Mouse (Mus musculus): Measurements from ENCODE around the gene Snx22. TPM values are rescaled to one million over a fixed set of nuclear protein-coding genes. Genes with fewer than 3 reads are reported as not detected.

The Snx22 gene
- polyA plus RNA-seq, 1 experiment from 2014 or later, result 8.9 TPM

DNA sequence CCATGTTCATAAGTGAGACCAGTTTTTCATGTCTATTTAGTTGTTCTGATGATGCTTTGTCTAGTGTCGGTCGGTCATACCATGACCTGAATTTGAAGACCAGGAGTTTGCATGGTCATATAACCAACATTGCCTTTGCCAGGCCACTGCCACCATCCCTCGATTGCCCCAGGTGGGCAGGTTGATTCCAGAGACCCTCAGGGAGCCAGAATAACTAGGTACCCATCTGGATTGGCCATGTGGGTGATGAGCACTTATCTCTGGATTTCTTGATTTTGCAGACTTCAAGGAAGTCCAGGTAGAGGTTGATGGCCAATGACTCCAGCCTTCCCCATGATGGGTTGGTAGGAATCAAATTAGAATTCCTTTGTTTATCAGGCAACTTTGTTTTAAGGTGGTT, 26.3 kb downstream of the Snx22 start:
- H3K4me3 ChIP-seq (ENCODE audit: low read depth, low read length), result no peak overlapping the region
- WGBS, result 98% methylated on average over 3 of the region's 3 CpGs
- H3K9me3 ChIP-seq (ENCODE audit: control insufficient read depth, low read length), result no peaks in the 10 kb centered on the region
- no peaks in the 10 kb centered on the region for H3K27me3 ChIP-seq (ENCODE audit: control insufficient read depth, insufficient read depth, low read length)
- H3K27ac ChIP-seq (ENCODE audit: low read depth, low read length), result no peak overlapping the region
- no peaks in the 10 kb centered on the region for H3K4me1 ChIP-seq (ENCODE audit: control insufficient read depth, insufficient read depth, low read length)
- no peak overlapping the region for H3K4me2 ChIP-seq (ENCODE audit: low read depth, low read length)
- 0 out of 2 replicates have a peak, but pooled peaks cover 11% of the 10 kb centered on the region for H3K36me3 ChIP-seq (ENCODE audit: control insufficient read depth, insufficient read depth, low read length)
- H3K9ac ChIP-seq (replicated peaks; ENCODE audit: low read depth, low read length), result no peak overlapping the region
- ATAC-seq (ENCODE audit: low read depth), result no peak

DNA sequence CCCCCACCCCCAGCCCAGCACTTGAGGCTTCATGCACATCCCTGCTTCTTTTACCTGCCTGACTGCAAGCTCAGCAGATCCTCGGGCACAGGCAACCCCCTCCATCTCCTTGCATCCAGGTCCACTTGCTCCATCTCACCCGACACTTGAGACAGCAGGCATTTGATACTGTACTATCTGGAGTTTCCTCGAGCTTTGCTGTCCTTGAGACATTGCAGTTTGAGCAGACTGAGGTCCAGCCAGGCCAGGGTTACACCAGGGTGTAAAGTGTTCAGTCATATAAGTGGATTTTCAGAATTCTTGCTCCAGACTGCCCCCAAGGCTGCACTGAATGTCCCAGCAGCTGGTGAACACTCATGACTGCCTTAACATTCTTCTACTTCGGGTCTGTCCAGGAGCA, 27.2 kb downstream of the Snx22 start:
- H3K36me3 ChIP-seq (ENCODE audit: control insufficient read depth, insufficient read depth, low read length), result 0 out of 2 replicates have a peak, but pooled peaks cover 11% of the 10 kb centered on the region
- no peak overlapping the region for H3K4me2 ChIP-seq (ENCODE audit: low read depth, low read length)
- no peak overlapping the region for H3K27ac ChIP-seq (ENCODE audit: low read depth, low read length)
- H3K4me3 ChIP-seq (ENCODE audit: low read depth, low read length), result no peak overlapping the region
- ATAC-seq (ENCODE audit: low read depth), result no peak
- H3K9ac ChIP-seq (replicated peaks; ENCODE audit: low read depth, low read length), result no peak overlapping the region
- H3K4me1 ChIP-seq (ENCODE audit: control insufficient read depth, insufficient read depth, low read length), result no peaks in the 10 kb centered on the region
- WGBS, result 91% methylated on average over 4 of the region's 4 CpGs
- H3K27me3 ChIP-seq (ENCODE audit: control insufficient read depth, insufficient read depth, low read length), result no peaks in the 10 kb centered on the region
- no peaks in the 10 kb centered on the region for H3K9me3 ChIP-seq (ENCODE audit: control insufficient read depth, low read length)

DNA sequence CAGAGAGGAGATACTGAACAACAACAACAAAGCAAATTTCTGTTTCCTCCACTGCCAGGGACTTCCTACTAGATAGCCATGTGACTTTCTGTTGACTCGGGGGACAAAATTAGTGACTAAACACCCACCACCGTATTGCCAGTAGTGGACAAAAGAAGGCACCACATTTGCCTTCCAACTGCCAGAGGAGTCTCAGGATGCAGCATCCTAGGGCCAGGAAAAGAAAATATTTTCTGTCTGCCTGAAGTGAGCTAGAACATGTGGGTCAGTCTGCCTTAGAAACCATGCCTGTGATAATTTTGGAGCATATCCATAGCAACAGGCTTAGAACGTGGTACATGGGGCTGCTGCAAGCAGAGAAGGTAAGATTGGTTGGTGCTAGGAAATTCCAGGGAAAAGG, 28.7 kb downstream of the Snx22 start:
- Histone ChIP-seq H3K4me1 (ENCODE audit: control insufficient read depth, insufficient read depth, low read length) (no peaks in the 10 kb centered on the region), H3K36me3 (ENCODE audit: control insufficient read depth, insufficient read depth, low read length) (0 out of 2 replicates have a peak, but pooled peaks cover 11% of the 10 kb centered on the region), H3K9me3 (ENCODE audit: control insufficient read depth, low read length) (no peaks in the 10 kb centered on the region), H3K4me2 (ENCODE audit: low read depth, low read length) (no peak overlapping the region), H3K9ac (replicated peaks; ENCODE audit: low read depth, low read length) (no peak overlapping the region), H3K27ac (ENCODE audit: low read depth, low read length) (no peak overlapping the region), H3K4me3 (ENCODE audit: low read depth, low read length) (no peak overlapping the region), H3K27me3 (ENCODE audit: control insufficient read depth, insufficient read depth, low read length) (no peaks in the 10 kb centered on the region)
- 84% methylated on average over 3 of the region's 3 CpGs for WGBS
- ATAC-seq (ENCODE audit: low read depth), result no peak

DNA sequence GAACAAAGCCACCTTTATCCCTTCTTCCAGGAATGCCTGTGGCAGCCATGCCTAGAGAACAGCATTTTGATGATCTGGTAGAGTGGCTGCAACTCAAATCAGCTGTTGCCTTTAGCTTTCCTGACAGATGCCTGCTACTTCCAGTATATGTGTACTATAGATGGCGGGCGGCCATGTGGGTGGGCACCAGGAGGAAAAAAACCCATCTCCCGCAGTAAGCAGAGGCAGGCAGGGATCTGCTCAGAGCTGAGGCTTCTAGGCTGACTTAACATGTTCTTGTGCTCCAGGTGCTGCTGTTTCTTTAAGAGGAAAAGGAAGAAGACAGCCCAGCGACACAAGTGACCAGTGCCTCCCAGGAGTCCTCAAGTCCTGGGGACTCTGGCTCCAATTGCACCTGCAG, 30.2 kb downstream of the Snx22 start:
- ATAC-seq (ENCODE audit: low read depth), result no peak
- H3K9me3 ChIP-seq (ENCODE audit: control insufficient read depth, low read length), result no peaks in the 10 kb centered on the region

GRCm38 (mm10) chr9:66038581-66038980, 30.9 kb downstream of the Snx22 start:
- H3K36me3 ChIP-seq (ENCODE audit: control insufficient read depth, insufficient read depth, low read length), result 0 out of 2 replicates have a peak, but pooled peaks cover 11% of the 10 kb centered on the region
- no peak overlapping the region for H3K4me2 ChIP-seq (ENCODE audit: low read depth, low read length)
- H3K27me3 ChIP-seq (ENCODE audit: control insufficient read depth, insufficient read depth, low read length), result no peaks in the 10 kb centered on the region
- no peaks in the 10 kb centered on the region for H3K9me3 ChIP-seq (ENCODE audit: control insufficient read depth, low read length)
- H3K4me1 ChIP-seq (ENCODE audit: control insufficient read depth, insufficient read depth, low read length), result no peaks in the 10 kb centered on the region
- 92% methylated on average over 4 of the region's 4 CpGs for WGBS
- no peak overlapping the region for H3K9ac ChIP-seq (replicated peaks; ENCODE audit: low read depth, low read length)
- no peak overlapping the region for H3K4me3 ChIP-seq (ENCODE audit: low read depth, low read length)
- no peak overlapping the region for H3K27ac ChIP-seq (ENCODE audit: low read depth, low read length)
- no peak for ATAC-seq (ENCODE audit: low read depth)

More for the DNA sequence above, 30.2 kb downstream of the Snx22 start:
- H3K36me3 ChIP-seq (ENCODE audit: control insufficient read depth, insufficient read depth, low read length), result 0 out of 2 replicates have a peak, but pooled peaks cover 11% of the 10 kb centered on the region
- no peak overlapping the region for H3K27ac ChIP-seq (ENCODE audit: low read depth, low read length)
- no peak overlapping the region for H3K9ac ChIP-seq (replicated peaks; ENCODE audit: low read depth, low read length)
- H3K27me3 ChIP-seq (ENCODE audit: control insufficient read depth, insufficient read depth, low read length), result no peaks in the 10 kb centered on the region
- no peak overlapping the region for H3K4me2 ChIP-seq (ENCODE audit: low read depth, low read length)
- 84% methylated on average over 4 of the region's 4 CpGs for WGBS
- H3K4me3 ChIP-seq (ENCODE audit: low read depth, low read length), result no peak overlapping the region
- no peaks in the 10 kb centered on the region for H3K4me1 ChIP-seq (ENCODE audit: control insufficient read depth, insufficient read depth, low read length)

- ATAC-seq (ENCODE audit: low read depth), result no peak
- H3K27ac ChIP-seq (ENCODE audit: low read depth, low read length), result no peak overlapping the region
- H3K27me3 ChIP-seq (ENCODE audit: control insufficient read depth, insufficient read depth, low read length), result no peaks in the 10 kb centered on the region
- no peak overlapping the region for H3K4me2 ChIP-seq (ENCODE audit: low read depth, low read length)
- 0 out of 2 replicates have a peak, but pooled peaks cover 11% of the 10 kb centered on the region for H3K36me3 ChIP-seq (ENCODE audit: control insufficient read depth, insufficient read depth, low read length)
- H3K9ac ChIP-seq (replicated peaks; ENCODE audit: low read depth, low read length), result no peak overlapping the region
- no peaks in the 10 kb centered on the region for H3K9me3 ChIP-seq (ENCODE audit: control insufficient read depth, low read length)
- 92% methylated on average over 4 of the region's 4 CpGs for WGBS
- H3K4me3 ChIP-seq (ENCODE audit: low read depth, low read length), result no peak overlapping the region
- H3K4me1 ChIP-seq (ENCODE audit: control insufficient read depth, insufficient read depth, low read length), result no peaks in the 10 kb centered on the region
These were observed 31.4 kb downstream of the Snx22 start for GRCm38 (mm10) chr9:66038082-66038481.

DNA sequence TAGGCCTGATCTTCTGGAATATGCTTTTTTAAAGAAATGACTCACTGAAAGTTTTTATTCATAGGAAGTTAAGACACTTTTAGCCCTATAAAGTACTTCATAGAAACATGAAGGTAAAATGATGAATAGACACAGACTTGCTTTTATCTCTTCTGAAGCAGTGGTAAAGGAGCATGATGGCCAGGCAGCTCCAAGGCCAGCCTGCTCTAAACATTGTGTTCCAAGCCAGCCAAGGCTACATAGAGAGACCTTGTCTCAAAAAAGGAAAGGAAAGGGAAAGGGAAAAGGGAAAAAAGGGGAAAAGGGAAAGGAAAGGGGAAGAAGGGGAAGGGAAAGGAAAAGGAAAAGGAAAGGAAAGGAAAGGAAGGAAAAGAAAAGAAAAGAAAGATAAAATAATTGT, 48.9 kb downstream of the Snx22 start:
- no peaks in the 10 kb centered on the region for H3K36me3 ChIP-seq (ENCODE audit: control insufficient read depth, insufficient read depth, low read length)
- ATAC-seq (ENCODE audit: low read depth), result no peak
- H3K27ac ChIP-seq (ENCODE audit: low read depth, low read length), result no peak overlapping the region
- H3K4me3 ChIP-seq (ENCODE audit: low read depth, low read length), result no peak overlapping the region
- no peak overlapping the region for H3K9ac ChIP-seq (replicated peaks; ENCODE audit: low read depth, low read length)
- H3K9me3 ChIP-seq (ENCODE audit: control insufficient read depth, low read length), result no peaks in the 10 kb centered on the region
- no peaks in the 10 kb centered on the region for H3K27me3 ChIP-seq (ENCODE audit: control insufficient read depth, insufficient read depth, low read length)
- H3K4me2 ChIP-seq (ENCODE audit: low read depth, low read length), result no peak overlapping the region
- no peaks in the 10 kb centered on the region for H3K4me1 ChIP-seq (ENCODE audit: control insufficient read depth, insufficient read depth, low read length)

Other genes starting within 250 kb of the Snx22 start
- gene Zfp609, start 242.2 kb downstream of the Snx22 start, polyA plus RNA-seq (2014; fragmentation: Nextera tagmentation; extraction: Ambion mirVana), result 8.9 and 10.1 TPM in 2 replicates
- 14.7 and 18.6 TPM in 2 replicates for gene Pclaf, start 179.5 kb downstream of the Snx22 start, polyA plus RNA-seq (2014; fragmentation: Nextera tagmentation; extraction: Ambion mirVana)
- gene Trip4, start 160.9 kb downstream of the Snx22 start, polyA plus RNA-seq (2014; fragmentation: Nextera tagmentation; extraction: Ambion mirVana), result 36.5 and 37.2 TPM in 2 replicates
- gene Csnk1g1, start 160.8 kb downstream of the Snx22 start, polyA plus RNA-seq (2014; fragmentation: Nextera tagmentation; extraction: Ambion mirVana), result 27.8 and 30.2 TPM in 2 replicates
- gene Ppib, start 9.5 kb downstream of the Snx22 start, polyA plus RNA-seq (2014; fragmentation: Nextera tagmentation; extraction: Ambion mirVana), result 317 and 391 TPM in 2 replicates
- gene Snx1, start 56.9 kb upstream of the Snx22 start, polyA plus RNA-seq (2014; fragmentation: Nextera tagmentation; extraction: Ambion mirVana), result 66.7 and 77.4 TPM in 2 replicates
- gene Ciao2a, start 56.9 kb upstream of the Snx22 start, polyA plus RNA-seq (2014; fragmentation: Nextera tagmentation; extraction: Ambion mirVana), result 66.6 and 81.4 TPM in 2 replicates
- 0.25 and 0.63 TPM in 2 replicates for gene Dapk2, start 88.5 kb upstream of the Snx22 start, polyA plus RNA-seq (2014; fragmentation: Nextera tagmentation; extraction: Ambion mirVana)

Data from neural tube, embryonic 14.5 days (tissue).